Mouse (Mus musculus) stomach, postnatal 0 days (tissue): Measurements from ENCODE around the gene Rabep1. TPM values are rescaled to one million over a fixed set of nuclear protein-coding genes. Genes with fewer than 3 reads are reported as not detected.

Experiments used
- ATAC-seq: fragments of 200-750 bp; cut with Nextera tagmentation; 2 replicates; pipeline ENCODE4 v1.8.0; 2017; ENCODE audit not compliant: low FRiP score, low TSS enrichment
- DNase-seq: peaks from one replicate; pipeline ENCODE4 v3.0.0-alpha.2; 2016; ENCODE audit warnings: low spot score
- H3K27ac ChIP-seq: fragments of 300-500 bp; sonication (generic); replicated peaks from 2 replicates; pipeline ENCODE4 v1.5.1; 2014; ENCODE audit warnings: mild to moderate bottlenecking, control low read depth
- H3K27me3 ChIP-seq: fragments of 300-500 bp; sonication (generic); 2 replicates; pipeline ENCODE4 v1.6.1; 2014; ENCODE audit warnings: low read length; ENCODE audit not compliant: control insufficient read depth, insufficient read depth
- H3K36me3 ChIP-seq: fragments of 300-500 bp; sonication (generic); 2 replicates; pipeline ENCODE4 v1.6.1; 2014; ENCODE audit warnings: low read length, mixed read lengths; ENCODE audit not compliant: control insufficient read depth, insufficient read depth
- H3K4me1 ChIP-seq: fragments of 300-500 bp; sonication (generic); replicated peaks from 2 replicates; pipeline ENCODE4 v1.6.1; 2014; ENCODE audit warnings: antibody characterized with exemption; ENCODE audit not compliant: control insufficient read depth, insufficient read depth
- H3K4me2 ChIP-seq: fragments of 300-500 bp; sonication (generic); replicated peaks from 2 replicates; pipeline ENCODE4 v1.6.1; 2014; ENCODE audit warnings: low read depth, mild to moderate bottlenecking, control low read depth, moderate library complexity
- H3K4me3 ChIP-seq: fragments of 300-500 bp; sonication (generic); 2 replicates; pipeline ENCODE4 v1.5.1; 2014; ENCODE audit warnings: low read depth, low read length, control low read depth
- H3K9ac ChIP-seq: fragments of 300-500 bp; sonication (generic); 2 replicates; pipeline ENCODE4 v1.6.1; 2014; ENCODE audit warnings: mild to moderate bottlenecking, low read length, control low read depth, mixed read lengths
- H3K9me3 ChIP-seq: fragments of 300-500 bp; sonication (generic); 2 replicates; pipeline ENCODE4 v1.6.1; 2016; ENCODE audit warnings: low read length; ENCODE audit not compliant: control insufficient read depth
- CTCF ChIP-seq: IDR thresholded peaks from 2 replicates; pipeline ENCODE4 v1.5.1; 2016; ENCODE audit warnings: antibody characterized with exemption, low read depth, mild to moderate bottlenecking, moderate library complexity
- EP300 ChIP-seq: optimal IDR thresholded peaks from 2 replicates; pipeline ENCODE3; 2016; ENCODE audit warnings: antibody characterized with exemption
- WGBS: fragments of 180-500 bp; shearing (Covaris S2); extraction: QIAGEN DNeasy Blood & Tissue Kit; methylation state at CpG from one replicate; pipeline ENCODE4 v1.1.7; 2014; 5-methylcytosine and 5-hydroxymethylcytosine counted together
- polyA plus RNA-seq: library from polyadenylated mRNA; unstranded; fragments of >200 nt; fragmentation: Nextera tagmentation; extraction: Ambion mirVana; gene quantifications from 2 replicates; pipeline ENCODE4 v1.2.1, GENCODE M21; 2015

The Rabep1 gene
- polyA plus RNA-seq, 1 experiment from 2014 or later: 17.5 TPM

DNA sequence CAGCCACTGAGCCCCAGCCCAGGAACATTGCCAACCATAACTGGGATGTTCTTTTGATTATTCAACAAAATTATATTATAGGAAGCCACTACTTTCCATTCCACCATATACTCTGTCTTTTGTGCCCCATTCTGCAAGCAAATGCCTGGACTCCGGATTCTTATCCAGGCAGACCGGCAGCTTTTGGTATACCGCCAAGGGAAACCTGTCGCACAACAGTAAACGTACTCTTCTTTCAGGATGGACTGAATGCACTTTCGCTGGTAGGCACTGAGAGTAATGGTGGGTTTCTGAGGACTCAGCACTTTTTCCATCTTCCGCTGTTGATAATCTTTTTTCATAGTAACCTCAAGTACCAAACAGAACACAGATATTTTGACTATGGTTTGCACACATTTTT lies 99.1 kb downstream of the Rabep1 start:
- no peak for ATAC-seq
- WGBS: 85% methylated on average over 7 of the region's 7 CpGs
- TF ChIP-seq CTCF: no peak
- TF ChIP-seq EP300: no peak
- Histone ChIP-seq H3K27ac (no peak overlapping the region), H3K9me3 (no peaks in the 10 kb centered on the region), H3K27me3 (no peaks in the 10 kb centered on the region), H3K9ac (no peak overlapping the region), H3K4me3 (no peak overlapping the region), H3K36me3 (peaks cover 31% of the 10 kb centered on the region), H3K4me1 (no peaks in the 10 kb centered on the region), H3K4me2 (no peak overlapping the region)
- DNase-seq: no peak

- peaks cover 37% of the 10 kb centered on the region for H3K36me3 ChIP-seq
- no peak overlapping the region for H3K4me2 ChIP-seq
- TF ChIP-seq CTCF (no peak), EP300 (no peak)
- H3K4me1 ChIP-seq: no peaks in the 10 kb centered on the region
- 75% methylated on average over 4 of the region's 4 CpGs for WGBS
- no peaks in the 10 kb centered on the region for H3K9me3 ChIP-seq
- H3K27me3 ChIP-seq: no peaks in the 10 kb centered on the region
- no peak for ATAC-seq
- peak overlapping the region; percentile 45; the same call in 1 of the 2 replicates for H3K27ac ChIP-seq
- H3K4me3 ChIP-seq: no peak overlapping the region
- no peak for DNase-seq
- no peak overlapping the region for H3K9ac ChIP-seq
Observed at GRCm38 (mm10) chr11:70944935-70945817, 100.6 kb downstream of the Rabep1 start.

DNA sequence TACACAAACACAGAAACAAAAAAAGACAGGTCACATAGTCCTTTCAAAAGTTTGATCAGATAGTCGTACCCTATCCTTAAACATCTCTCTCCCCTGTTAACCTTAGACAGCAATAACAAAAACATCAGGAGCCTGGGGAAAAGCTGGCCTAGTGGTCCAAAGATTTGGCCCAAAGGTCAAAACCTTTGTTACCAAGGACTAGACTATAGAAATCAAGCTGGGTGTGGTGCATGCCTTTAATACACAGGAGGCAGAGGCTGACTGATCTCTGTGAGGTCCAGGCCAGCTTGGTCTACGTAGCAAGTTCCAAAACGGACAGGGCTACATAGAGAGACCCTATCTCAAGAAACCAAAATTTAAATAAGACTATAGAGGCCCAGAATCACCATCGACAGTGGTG lies 110.1 kb downstream of the Rabep1 start:
- Histone ChIP-seq H3K27ac (no peak overlapping the region), H3K4me2 (no peak overlapping the region), H3K4me1 (no peaks in the 10 kb centered on the region), H3K36me3 (peaks cover 30% of the 10 kb centered on the region), H3K4me3 (no peak overlapping the region), H3K9me3 (no peaks in the 10 kb centered on the region), H3K9ac (no peak overlapping the region), H3K27me3 (no peaks in the 10 kb centered on the region)
- TF ChIP-seq CTCF (no peak), EP300 (no peak)
- ATAC-seq (no peak), DNase-seq (no peak)
- 90% methylated on average over 4 of the region's 4 CpGs for WGBS

DNA sequence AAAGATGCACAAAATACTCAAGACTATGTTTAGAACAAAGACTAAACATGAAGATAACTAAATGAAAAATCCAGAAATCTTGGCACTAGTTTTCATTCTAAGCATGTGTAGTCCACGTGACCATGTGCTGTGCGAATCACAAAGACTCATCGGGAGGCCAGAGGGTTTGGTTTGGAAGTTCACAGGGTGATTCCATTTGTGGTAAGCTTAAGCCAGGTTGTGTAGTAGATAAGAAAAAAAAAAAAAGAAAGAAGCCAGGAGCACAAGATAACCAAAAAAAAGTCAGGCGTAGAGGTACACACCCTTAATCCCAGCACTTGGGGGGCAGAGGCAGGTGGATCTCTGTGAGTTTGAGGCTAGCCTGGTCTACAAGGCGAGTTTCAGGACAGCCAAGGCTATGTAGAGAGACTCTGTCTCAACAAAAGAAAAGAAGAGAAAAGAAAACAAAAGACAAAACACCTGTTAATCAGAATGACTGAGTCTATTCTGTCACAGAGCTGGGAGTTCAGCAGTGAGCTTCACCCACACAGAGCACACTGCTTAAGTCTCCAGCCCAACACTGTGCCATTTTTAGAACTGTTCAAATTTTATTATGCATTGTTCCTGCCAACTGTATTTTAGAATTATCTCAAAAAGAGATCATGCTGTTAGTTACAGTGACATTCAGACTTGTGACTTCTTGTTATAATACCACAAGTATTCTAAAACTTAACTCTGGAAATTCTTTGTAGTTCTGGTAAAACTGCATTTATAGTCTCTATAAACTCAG lies 116.4 kb downstream of the Rabep1 start:
- ATAC-seq: no peak
- WGBS: 86% methylated on average over 5 of the region's 5 CpGs
- DNase-seq: no peak
- no peak overlapping the region for H3K4me2 ChIP-seq
- H3K9me3 ChIP-seq: no peaks in the 10 kb centered on the region
- no peak overlapping the region for H3K27ac ChIP-seq
- H3K36me3 ChIP-seq: peaks cover 17% of the 10 kb centered on the region
- no peaks in the 10 kb centered on the region for H3K4me1 ChIP-seq
- H3K27me3 ChIP-seq: no peaks in the 10 kb centered on the region
- H3K4me3 ChIP-seq: no peak overlapping the region
- no peak for TF ChIP-seq EP300
- TF ChIP-seq CTCF: no peak
- H3K9ac ChIP-seq: no peak overlapping the region

DNA sequence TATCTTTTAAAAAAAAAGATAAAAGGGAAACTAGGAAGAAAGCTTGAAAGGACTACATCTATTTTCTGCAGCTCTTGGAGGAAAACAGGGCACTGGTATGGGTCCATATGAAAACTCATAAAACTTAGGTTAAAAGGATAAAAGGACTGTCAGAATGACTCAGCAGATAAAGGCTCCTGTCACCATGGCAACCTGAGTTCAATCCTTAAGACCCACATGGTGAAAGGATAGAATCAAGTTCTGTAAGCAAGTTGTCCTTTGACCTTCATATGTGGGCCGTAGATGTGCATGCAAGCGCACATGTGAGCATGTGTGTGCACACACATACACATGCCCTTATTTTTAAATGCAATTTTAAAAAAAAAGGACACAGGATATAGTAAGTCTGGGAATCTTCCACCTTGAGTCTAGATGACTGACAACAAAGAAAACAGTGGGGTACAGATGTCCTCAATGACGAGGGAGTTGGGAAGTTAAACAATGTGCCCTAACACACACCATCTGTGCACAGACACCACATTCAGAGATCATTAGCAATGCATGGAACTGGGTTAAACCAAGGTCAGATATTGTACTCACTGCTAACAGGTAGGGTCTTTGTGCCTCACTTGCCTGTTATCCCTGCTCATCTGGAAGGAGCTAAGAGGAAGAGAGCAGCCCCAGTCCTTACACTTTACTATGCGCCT lies 119.8 kb downstream of the Rabep1 start:
- no peak for TF ChIP-seq EP300
- no peak for TF ChIP-seq CTCF
- no peaks in the 10 kb centered on the region for H3K27me3 ChIP-seq
- no peak overlapping the region for H3K9ac ChIP-seq
- H3K27ac ChIP-seq: no peak overlapping the region; the same call in 1 of the 2 replicates
- WGBS: 82% methylated on average over 4 of the region's 4 CpGs
- DNase-seq: no peak
- peaks cover 7% of the 10 kb centered on the region for H3K36me3 ChIP-seq
- no peak overlapping the region for H3K4me3 ChIP-seq
- no peaks in the 10 kb centered on the region for H3K9me3 ChIP-seq
- H3K4me2 ChIP-seq: no peak overlapping the region
- no peaks in the 10 kb centered on the region for H3K4me1 ChIP-seq
- no peak for ATAC-seq
